Mouse (Mus musculus): ENCODE measurements around the gene Fignl1. TPM values are rescaled to one million over a fixed set of nuclear protein-coding genes. Genes with fewer than 3 reads are reported as not detected.

Fignl1 gene
- polyA plus RNA-seq, 1 experiment from 2014 or later, result 45.5 TPM

DNA sequence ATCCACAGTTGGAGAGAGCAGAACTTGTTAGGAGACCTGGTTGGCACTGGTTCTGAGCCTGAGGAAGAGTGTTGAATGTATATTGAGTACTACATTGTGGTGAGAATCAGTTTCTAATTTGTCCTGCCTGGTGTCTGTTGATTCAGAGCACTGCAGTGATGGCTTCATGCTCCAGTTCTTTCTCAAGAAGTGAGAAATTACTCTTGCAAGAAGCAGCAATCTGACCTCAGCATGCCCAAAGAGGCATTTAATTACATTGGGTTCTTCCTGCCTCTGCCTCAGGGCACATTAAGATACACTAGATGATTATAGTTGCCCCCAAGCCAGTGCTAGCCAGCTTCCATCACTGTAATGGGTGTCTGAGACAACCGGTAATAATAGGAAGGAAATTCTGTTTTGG lies 49.9 kb downstream of the Fignl1 start:
- 84% methylated on average over 1 of the region's 1 CpGs for WGBS
- DNase-seq (ENCODE audit: low spot score) (no peak), ATAC-seq (ENCODE audit: low read depth) (no peak)
- no peaks in the 10 kb centered on the region for H3K27me3 ChIP-seq (replicated peaks; ENCODE audit: control insufficient read depth, insufficient read depth, low read length)
- no peak overlapping the region for H3K4me3 ChIP-seq (ENCODE audit: low read depth, low read length)
- H3K9ac ChIP-seq (ENCODE audit: low read depth, low read length), result no peak overlapping the region
- H3K4me1 ChIP-seq (ENCODE audit: control insufficient read depth, insufficient read depth, low read length), result no peaks in the 10 kb centered on the region
- no peaks in the 10 kb centered on the region for H3K9me3 ChIP-seq (ENCODE audit: control insufficient read depth, low read length)
- H3K4me2 ChIP-seq (ENCODE audit: low read depth, low read length), result no peak overlapping the region
- H3K27ac ChIP-seq (replicated peaks; ENCODE audit: low read depth, low read length), result no peak overlapping the region
- no peaks in the 10 kb centered on the region for H3K36me3 ChIP-seq (ENCODE audit: control insufficient read depth, insufficient read depth, low read length)

DNA sequence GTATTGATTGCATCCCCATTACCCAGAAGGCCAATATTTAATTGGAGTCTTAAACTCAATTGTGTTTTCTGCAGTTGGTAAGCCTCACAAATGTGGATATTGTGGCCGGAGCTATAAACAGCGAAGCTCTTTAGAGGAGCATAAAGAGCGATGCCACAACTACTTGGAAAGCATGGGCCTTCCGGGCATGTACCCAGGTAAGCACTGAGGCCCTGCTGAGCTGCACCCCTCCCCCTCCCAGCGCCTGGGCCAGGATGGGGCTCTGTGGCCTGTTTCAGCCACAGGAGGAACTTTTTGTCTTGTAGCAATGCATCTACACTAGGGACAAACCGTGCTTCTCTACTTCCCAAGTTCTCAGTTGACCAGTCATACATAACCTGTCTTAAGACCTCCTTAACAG lies 50.6 kb downstream of the Fignl1 start:
- H3K4me3 ChIP-seq (ENCODE audit: low read depth, low read length), result no peak overlapping the region
- WGBS, result 76% methylated on average over 6 of the region's 6 CpGs
- DNase-seq (ENCODE audit: low spot score) (no peak), ATAC-seq (ENCODE audit: low read depth) (no peak)
- H3K27me3 ChIP-seq (replicated peaks; ENCODE audit: control insufficient read depth, insufficient read depth, low read length), result no peaks in the 10 kb centered on the region
- H3K9me3 ChIP-seq (ENCODE audit: control insufficient read depth, low read length), result no peaks in the 10 kb centered on the region
- H3K4me1 ChIP-seq (ENCODE audit: control insufficient read depth, insufficient read depth, low read length), result no peaks in the 10 kb centered on the region
- H3K4me2 ChIP-seq (ENCODE audit: low read depth, low read length), result no peak overlapping the region
- H3K27ac ChIP-seq (replicated peaks; ENCODE audit: low read depth, low read length), result no peak overlapping the region
- H3K9ac ChIP-seq (ENCODE audit: low read depth, low read length), result no peak overlapping the region
- H3K36me3 ChIP-seq (ENCODE audit: control insufficient read depth, insufficient read depth, low read length), result no peaks in the 10 kb centered on the region

GRCm38 (mm10) chr11:11752859-11753258 lies 55.9 kb downstream of the Fignl1 start:
- Histone ChIP-seq H3K27ac (replicated peaks; ENCODE audit: low read depth, low read length) (no peak overlapping the region), H3K9me3 (ENCODE audit: control insufficient read depth, low read length) (no peaks in the 10 kb centered on the region), H3K4me3 (ENCODE audit: low read depth, low read length) (no peak overlapping the region), H3K4me2 (ENCODE audit: low read depth, low read length) (no peak overlapping the region), H3K4me1 (ENCODE audit: control insufficient read depth, insufficient read depth, low read length) (no peaks in the 10 kb centered on the region), H3K36me3 (ENCODE audit: control insufficient read depth, insufficient read depth, low read length) (no peaks in the 10 kb centered on the region), H3K9ac (ENCODE audit: low read depth, low read length) (no peak overlapping the region), H3K27me3 (replicated peaks; ENCODE audit: control insufficient read depth, insufficient read depth, low read length) (no peaks in the 10 kb centered on the region)
- ATAC-seq (ENCODE audit: low read depth), result no peak
- no peak for DNase-seq (ENCODE audit: low spot score)
- WGBS, result 79% methylated on average over 5 of the region's 5 CpGs

- Histone ChIP-seq H3K27ac (replicated peaks; ENCODE audit: low read depth, low read length) (no peak overlapping the region), H3K9me3 (ENCODE audit: control insufficient read depth, low read length) (no peaks in the 10 kb centered on the region), H3K4me2 (ENCODE audit: low read depth, low read length) (no peak overlapping the region), H3K36me3 (ENCODE audit: control insufficient read depth, insufficient read depth, low read length) (no peaks in the 10 kb centered on the region), H3K4me3 (ENCODE audit: low read depth, low read length) (no peak overlapping the region), H3K9ac (ENCODE audit: low read depth, low read length) (no peak overlapping the region), H3K4me1 (ENCODE audit: control insufficient read depth, insufficient read depth, low read length) (no peaks in the 10 kb centered on the region), H3K27me3 (replicated peaks; ENCODE audit: control insufficient read depth, insufficient read depth, low read length) (no peaks in the 10 kb centered on the region)
- ATAC-seq (ENCODE audit: low read depth) (no peak), DNase-seq (ENCODE audit: low spot score) (no peak)
- 89% methylated on average over 5 of the region's 5 CpGs for WGBS
These were observed 57.7 kb downstream of the Fignl1 start for GRCm38 (mm10) chr11:11751091-11751490.

DNA sequence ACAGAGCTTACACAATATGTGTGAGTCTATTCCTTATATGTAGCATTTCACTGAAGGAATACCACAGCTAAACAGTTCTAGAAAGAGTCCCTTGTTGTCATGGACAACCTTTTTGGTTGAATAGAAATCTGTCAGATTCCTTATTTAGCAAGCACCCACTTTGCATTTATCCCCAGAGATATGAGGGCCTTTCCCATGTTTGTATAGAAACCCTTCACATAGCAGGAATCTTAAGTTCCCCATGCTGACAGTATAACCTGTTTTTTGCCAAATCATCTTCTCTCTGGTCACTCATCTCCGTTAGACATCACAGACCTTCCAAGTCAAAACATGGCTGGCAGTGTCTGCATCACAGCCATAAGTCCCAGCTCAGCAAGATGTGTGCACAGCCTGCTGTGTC lies 64.5 kb downstream of the Fignl1 start:
- WGBS, result 29% methylated on average over 1 of the region's 1 CpGs
- no peaks in the 10 kb centered on the region for H3K36me3 ChIP-seq (ENCODE audit: control insufficient read depth, insufficient read depth, low read length)
- ATAC-seq (ENCODE audit: low read depth), result no peak

GRCm38 (mm10) chr11:11742626-11743025 lies 66.1 kb downstream of the Fignl1 start:
- Histone ChIP-seq H3K4me3 (ENCODE audit: low read depth, low read length) (no peak overlapping the region), H3K4me2 (ENCODE audit: low read depth, low read length) (no peak overlapping the region), H3K27me3 (replicated peaks; ENCODE audit: control insufficient read depth, insufficient read depth, low read length) (no peaks in the 10 kb centered on the region), H3K36me3 (ENCODE audit: control insufficient read depth, insufficient read depth, low read length) (no peaks in the 10 kb centered on the region), H3K9ac (ENCODE audit: low read depth, low read length) (no peak overlapping the region), H3K4me1 (ENCODE audit: control insufficient read depth, insufficient read depth, low read length) (no peaks in the 10 kb centered on the region), H3K9me3 (ENCODE audit: control insufficient read depth, low read length) (no peaks in the 10 kb centered on the region), H3K27ac (replicated peaks; ENCODE audit: low read depth, low read length) (no peak overlapping the region)
- WGBS, result 31% methylated on average over 2 of the region's 2 CpGs
- DNase-seq (ENCODE audit: low spot score) (peak; percentile 8), ATAC-seq (ENCODE audit: low read depth) (no peak)

More for the DNA sequence above, 64.5 kb downstream of the Fignl1 start:
- no peak overlapping the region for H3K9ac ChIP-seq (ENCODE audit: low read depth, low read length)
- no peak for DNase-seq (ENCODE audit: low spot score)
- no peak overlapping the region for H3K27ac ChIP-seq (replicated peaks; ENCODE audit: low read depth, low read length)
- no peaks in the 10 kb centered on the region for H3K9me3 ChIP-seq (ENCODE audit: control insufficient read depth, low read length)
- H3K4me2 ChIP-seq (ENCODE audit: low read depth, low read length), result no peak overlapping the region
- no peaks in the 10 kb centered on the region for H3K27me3 ChIP-seq (replicated peaks; ENCODE audit: control insufficient read depth, insufficient read depth, low read length)
- H3K4me1 ChIP-seq (ENCODE audit: control insufficient read depth, insufficient read depth, low read length), result no peaks in the 10 kb centered on the region
- H3K4me3 ChIP-seq (ENCODE audit: low read depth, low read length), result no peak overlapping the region

- no peaks in the 10 kb centered on the region for H3K36me3 ChIP-seq (ENCODE audit: control insufficient read depth, insufficient read depth, low read length)
- H3K9ac ChIP-seq (ENCODE audit: low read depth, low read length), result no peak overlapping the region
- no peaks in the 10 kb centered on the region for H3K4me1 ChIP-seq (ENCODE audit: control insufficient read depth, insufficient read depth, low read length)
- no peak for DNase-seq (ENCODE audit: low spot score)
- no peak for ATAC-seq (ENCODE audit: low read depth)
- no peak overlapping the region for H3K27ac ChIP-seq (replicated peaks; ENCODE audit: low read depth, low read length)
- 89% methylated on average over 5 of the region's 5 CpGs for WGBS
- no peak overlapping the region for H3K4me2 ChIP-seq (ENCODE audit: low read depth, low read length)
- no peaks in the 10 kb centered on the region for H3K9me3 ChIP-seq (ENCODE audit: control insufficient read depth, low read length)
- no peak overlapping the region for H3K4me3 ChIP-seq (ENCODE audit: low read depth, low read length)
- H3K27me3 ChIP-seq (replicated peaks; ENCODE audit: control insufficient read depth, insufficient read depth, low read length), result no peaks in the 10 kb centered on the region
These were observed 67.2 kb downstream of the Fignl1 start for GRCm38 (mm10) chr11:11741574-11741973.

DNA sequence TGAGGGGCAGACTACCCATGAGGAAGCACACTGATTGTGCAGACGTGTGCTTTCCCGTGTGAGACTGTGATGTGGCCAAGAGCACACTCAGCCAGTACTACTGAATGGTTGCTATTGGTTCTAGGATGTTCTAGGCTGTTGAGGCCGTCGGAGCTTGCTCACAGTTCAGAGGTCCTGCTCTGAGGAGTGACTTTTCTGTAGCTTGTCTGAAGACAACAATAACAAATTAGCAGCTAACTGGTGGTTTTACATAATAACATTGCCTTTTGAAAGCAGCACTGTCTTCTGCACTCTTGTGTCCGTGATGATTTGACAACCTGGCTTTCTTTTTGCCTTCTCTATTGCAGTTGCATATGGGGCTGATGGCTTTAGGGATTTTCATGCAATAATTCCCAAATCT lies 68.2 kb downstream of the Fignl1 start:
- 76% methylated on average over 5 of the region's 5 CpGs for whole genome bisulfite sequencing
- Histone ChIP-seq H3K9me3 (ENCODE audit: control insufficient read depth, low read length) (no peaks in the 10 kb centered on the region), H3K27me3 (replicated peaks; ENCODE audit: control insufficient read depth, insufficient read depth, low read length) (no peaks in the 10 kb centered on the region), H3K9ac (ENCODE audit: low read depth, low read length) (no peak overlapping the region), H3K36me3 (ENCODE audit: control insufficient read depth, insufficient read depth, low read length) (no peaks in the 10 kb centered on the region), H3K4me2 (ENCODE audit: low read depth, low read length) (no peak overlapping the region), H3K4me3 (ENCODE audit: low read depth, low read length) (no peak overlapping the region), H3K4me1 (ENCODE audit: control insufficient read depth, insufficient read depth, low read length) (no peaks in the 10 kb centered on the region), H3K27ac (replicated peaks; ENCODE audit: low read depth, low read length) (no peak overlapping the region)
- DNase-seq (ENCODE audit: low spot score), result no peak
- ATAC-seq (ENCODE audit: low read depth), result no peak

GRCm38 (mm10) chr11:11739054-11739453 lies 69.7 kb downstream of the Fignl1 start:
- Histone ChIP-seq H3K4me3 (ENCODE audit: low read depth, low read length) (no peak overlapping the region), H3K4me2 (ENCODE audit: low read depth, low read length) (no peak overlapping the region), H3K27ac (replicated peaks; ENCODE audit: low read depth, low read length) (no peak overlapping the region), H3K4me1 (ENCODE audit: control insufficient read depth, insufficient read depth, low read length) (no peaks in the 10 kb centered on the region), H3K9ac (ENCODE audit: low read depth, low read length) (no peak overlapping the region), H3K27me3 (replicated peaks; ENCODE audit: control insufficient read depth, insufficient read depth, low read length) (no peaks in the 10 kb centered on the region), H3K36me3 (ENCODE audit: control insufficient read depth, insufficient read depth, low read length) (no peaks in the 10 kb centered on the region), H3K9me3 (ENCODE audit: control insufficient read depth, low read length) (no peaks in the 10 kb centered on the region)
- no peak for DNase-seq (ENCODE audit: low spot score)
- 86% methylated on average over 3 of the region's 3 CpGs for WGBS
- ATAC-seq (ENCODE audit: low read depth), result no peak

All from embryonic facial prominence, embryonic 14.5 days (tissue).